Mouse (Mus musculus): ENCODE measurements around the gene Aldh4a1.

DNA sequence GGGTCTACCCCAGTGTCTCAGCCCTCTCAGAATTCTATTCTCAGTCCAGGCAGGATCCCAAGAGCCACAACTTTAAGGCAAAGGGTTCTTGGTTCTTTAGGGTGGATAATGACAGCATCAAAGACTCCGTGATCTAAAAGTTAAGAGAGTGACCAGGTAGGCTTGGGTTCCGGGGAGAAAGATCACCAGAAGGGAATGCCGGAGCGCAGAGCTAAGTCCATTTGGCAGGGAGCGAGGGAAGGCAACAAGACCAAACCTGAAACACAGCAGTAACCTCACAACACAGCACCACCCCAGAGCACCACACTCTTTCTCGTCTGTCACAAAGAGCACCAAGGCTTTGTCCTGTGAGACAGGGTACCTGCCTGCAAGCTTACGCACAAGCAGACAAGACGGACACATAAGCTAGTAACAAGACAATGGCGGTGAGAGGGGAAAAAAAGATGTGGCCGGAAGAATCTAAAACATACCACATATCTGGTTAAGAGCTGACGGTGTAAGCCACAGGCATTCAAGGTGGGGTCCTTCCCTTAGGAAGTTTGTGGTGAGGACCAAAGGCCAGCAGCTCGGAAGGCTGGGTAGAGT lies 49.6 kb upstream of the Aldh4a1 start:
- TF ChIP-seq POLR2A (IDR thresholded peaks at IDR 0.05; ENCODE audit: control insufficient read depth, low read depth, low read length) = no peak
- no peak for TF ChIP-seq CTCF (IDR thresholded peaks at IDR 0.05; ENCODE audit: control insufficient read depth, insufficient read depth, insufficient replicate concordance, low read depth, low read length)

Measured in testis, adult 2 months (tissue).